Mouse (Mus musculus) CH12.LX (cell line): ENCODE data around the gene Cd177. TPM values are rescaled to one million over a fixed set of nuclear protein-coding genes. Genes with fewer than 3 reads are reported as not detected.
A peak's percentile ranks its signal among the peaks of the same experiment; 100 is the strongest.
"Not testable (repeated sequence)": the region's sequence is repeated elsewhere in the genome, so short reads cannot be mapped to it uniquely, and the experiment has no call there.

Experiments
- DNase-seq: peaks from one replicate; pipeline ENCODE4 v3.0.0-alpha.2; 2013; ENCODE audit errors: extremely low read depth
- H3K27ac ChIP-seq: 2 replicates; pipeline ENCODE4 v1.5.1; 2012; ENCODE audit warnings: low read depth, mild to moderate bottlenecking, control low read depth, moderate library complexity; ENCODE audit not compliant: insufficient read depth
- H3K27me3 ChIP-seq: replicated peaks from 2 replicates; pipeline ENCODE3; 2012; ENCODE audit warnings: inconsistent platforms
- H3K36me3 ChIP-seq, 2 experiments: replicated peaks in 1 of 2; 2 replicates each; pipeline versions ENCODE3 to v1.6.1; 2012; ENCODE audit warnings: inconsistent platforms in 1 of 2, low read length in 1 of 2, mild to moderate bottlenecking in 1 of 2, mixed read lengths in 1 of 2, moderate library complexity in 1 of 2; ENCODE audit not compliant: control insufficient read depth in 1 of 2, insufficient read depth in 1 of 2
- H3K4me1 ChIP-seq, 2 experiments: 2 replicates each; pipeline ENCODE4 v1.6.1; 2012; ENCODE audit warnings: inconsistent platforms in 1 of 2, moderate library complexity in 1 of 2; ENCODE audit not compliant: insufficient read depth in 2 of 2, control insufficient read depth in 1 of 2
- H3K4me2 ChIP-seq: 2 replicates; pipeline ENCODE4 v1.6.1; 2012; ENCODE audit warnings: low read depth, mild to moderate bottlenecking, control low read depth; ENCODE audit not compliant: poor library complexity, insufficient read depth, severe bottlenecking
- H3K4me3 ChIP-seq, 3 experiments: fragments of 150-350 bp in 1 of 3; sonication (generic) in 1 of 3; replicated peaks in 1 of 3; 2 replicates each; pipeline versions ENCODE3 to v1.5.1; 2011 to 2012; ENCODE audit warnings: low read depth in 2 of 3, low read length in 2 of 3, mild to moderate bottlenecking in 2 of 3, moderate library complexity in 2 of 3, control low read depth in 1 of 3, improper control_type of control experiment in 1 of 3, inconsistent platforms in 1 of 3, mixed read lengths in 1 of 3; ENCODE audit not compliant: poor library complexity in 1 of 3
- H3K79me2 ChIP-seq: replicated peaks from 2 replicates; pipeline ENCODE4 v1.6.1; 2012; ENCODE audit warnings: mild to moderate bottlenecking, moderate library complexity; ENCODE audit not compliant: control insufficient read depth, poor library complexity, insufficient read depth, severe bottlenecking; ENCODE audit errors: extremely low read depth
- H3K9ac ChIP-seq: 2 replicates; pipeline ENCODE4 v1.6.1; 2012; ENCODE audit warnings: low read depth, mild to moderate bottlenecking, control low read depth, moderate library complexity; ENCODE audit not compliant: insufficient read depth
- H3K9me3 ChIP-seq: replicated peaks from 2 replicates; pipeline ENCODE3; 2012; ENCODE audit warnings: low read length, inconsistent platforms, mixed read lengths
- BHLHE40 ChIP-seq: IDR thresholded peaks from 2 replicates; pipeline ENCODE4 v1.6.1; 2011; ENCODE audit warnings: mild to moderate bottlenecking, low read depth, low read length, improper control_type of control experiment
- E2F4 ChIP-seq: IDR thresholded peaks from 2 replicates; pipeline ENCODE4 v1.6.1; 2011; ENCODE audit warnings: low read depth, low read length, improper control_type of control experiment; ENCODE audit not compliant: insufficient replicate concordance
- ETS1 ChIP-seq: conservative IDR thresholded peaks from 2 replicates; pipeline ENCODE4 v1.6.1; 2012; ENCODE audit warnings: low read depth, mild to moderate bottlenecking, inconsistent platforms, low read length, improper control_type of control experiment, moderate library complexity
- KAT2A ChIP-seq: IDR thresholded peaks from 2 replicates; pipeline ENCODE4 v1.6.1; 2012; ENCODE audit warnings: low read length, improper control_type of control experiment, inconsistent platforms; ENCODE audit not compliant: insufficient replicate concordance
- MXI1 ChIP-seq: IDR thresholded peaks from 2 replicates; pipeline ENCODE4 v1.6.1; 2011; ENCODE audit warnings: mild to moderate bottlenecking, low read depth, low read length, improper control_type of control experiment
- NELFE ChIP-seq: IDR thresholded peaks from 2 replicates; pipeline ENCODE4 v1.6.1; 2011; ENCODE audit warnings: low read depth, low read length, improper control_type of control experiment
- POLR2A ChIP-seq: IDR thresholded peaks from 2 replicates; pipeline ENCODE4 v1.6.1; 2011; ENCODE audit warnings: low read depth, mild to moderate bottlenecking, improper control_type of control experiment, low read length
- RAD21 ChIP-seq: IDR thresholded peaks from 2 replicates; pipeline ENCODE4 v1.6.1; 2011; ENCODE audit warnings: low read depth, mild to moderate bottlenecking, low read length, improper control_type of control experiment, moderate library complexity
- SMC3 ChIP-seq: IDR thresholded peaks from 2 replicates; pipeline ENCODE4 v1.6.1; 2011; ENCODE audit warnings: low read depth, low read length, improper control_type of control experiment
- TCF12 ChIP-seq: IDR thresholded peaks from 2 replicates; pipeline ENCODE4 v1.6.1; 2014; ENCODE audit warnings: low read depth, mild to moderate bottlenecking, inconsistent platforms, low read length, improper control_type of control experiment
- UBTF ChIP-seq: IDR thresholded peaks from 2 replicates; pipeline ENCODE4 v1.6.1; 2012; ENCODE audit warnings: low read depth, mild to moderate bottlenecking, inconsistent platforms, low read length, improper control_type of control experiment, moderate library complexity
- USF1 ChIP-seq: IDR thresholded peaks from 2 replicates; pipeline ENCODE4 v1.6.1; 2014; ENCODE audit warnings: low read depth, mild to moderate bottlenecking, inconsistent platforms, low read length, improper control_type of control experiment
- ZC3H11A ChIP-seq: IDR thresholded peaks from 2 replicates; pipeline ENCODE4 v1.6.1; 2012; ENCODE audit warnings: low read depth, mild to moderate bottlenecking, inconsistent platforms, low read length, improper control_type of control experiment
- ZKSCAN1 ChIP-seq: IDR thresholded peaks from 2 replicates; pipeline ENCODE4 v1.6.1; 2012; ENCODE audit warnings: low read depth, inconsistent platforms, low read length, improper control_type of control experiment, borderline replicate concordance
- dilution Hi-C: fragments of 300-500 bp; cut with MboI; formaldehyde crosslinking; loops from 2 replicates; pipeline ENCODE4 v1.14.3; 2020; ENCODE audit warnings: low sequenced_read_pairs; ENCODE audit not compliant: extremely low pct_unique_long_range_greater_than_20kb, extremely low pct_ligation_motif_present
- in situ Hi-C: fragments of 300-500 bp; cut with MboI; formaldehyde crosslinking; loops from 3 replicates; pipeline ENCODE4 v1.14.3; 2019; ENCODE audit warnings: low sequenced_read_pairs, low pct_ligation_motif_present, low pct_unique_long_range_greater_than_20kb, mixed read lengths
- polyA plus RNA-seq: library from polyadenylated mRNA; unstranded; fragments of >175 nt; gene quantifications from 2 replicates; pipeline ENCODE4 v1.2.1, GENCODE M21; 2012; ENCODE audit warnings: low read depth; ENCODE audit not compliant: insufficient read length
- total RNA-seq, 2 experiments: library from RNA; depleted of rRNA; stranded (reverse); fragments of 300-350 nt in 1 of 2; fragments of >200 nt in 1 of 2; gene quantifications; 2 replicates each; pipeline ENCODE4 v1.2.3; 2012 to 2014

Gene Cd177
- total and polyA plus RNA-seq, 3 experiments: not detected

DNA sequence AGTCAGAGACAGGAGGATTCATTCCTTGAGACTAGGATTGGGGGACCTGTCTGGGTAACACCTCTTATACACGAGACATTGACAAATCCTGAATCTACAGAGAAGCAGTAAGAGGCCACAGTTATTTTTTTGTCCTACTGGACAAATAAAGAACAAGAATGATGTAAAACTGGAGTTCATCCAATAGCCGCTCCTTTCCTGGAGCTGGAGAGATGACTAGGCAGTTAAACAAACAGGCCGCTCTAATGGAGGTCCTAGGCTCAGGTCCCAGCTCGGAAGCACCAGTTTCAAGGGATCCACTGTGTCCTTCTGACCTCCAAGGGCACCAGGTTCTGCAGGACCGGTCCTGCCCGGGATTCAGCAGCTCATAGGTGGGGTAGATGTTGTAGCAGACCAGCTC is 44.7 kb upstream of the Cd177 start:
- no peaks in the 10 kb centered on the region for H3K36me3 ChIP-seq
- peaks cover 9% of the 10 kb centered on the region for H3K27me3 ChIP-seq
- no peaks in the 10 kb centered on the region for H3K4me1 ChIP-seq
- H3K4me3 ChIP-seq: no peak overlapping the region
- no peak overlapping the region for H3K4me2 ChIP-seq
- no peaks in the 10 kb centered on the region for H3K79me2 ChIP-seq
- TF ChIP-seq POLR2A: no peak
- no peak for TF ChIP-seq ETS1
- no peak for TF ChIP-seq UBTF
- TF ChIP-seq USF1: no peak
- TF ChIP-seq KAT2A: no peak
- no peak for TF ChIP-seq ZC3H11A
- TF ChIP-seq ZKSCAN1: no peak
- TF ChIP-seq NELFE: no peak
- TF ChIP-seq RAD21: no peak
- TF ChIP-seq, all 38 proteins: peak for 0
- no peaks in the 10 kb centered on the region for H3K9me3 ChIP-seq
- no peak for DNase-seq
- H3K27ac ChIP-seq: no peak overlapping the region
- in situ Hi-C loops: no loop called here
- no peak overlapping the region for H3K9ac ChIP-seq
- dilution Hi-C loops: no loop called here

DNA sequence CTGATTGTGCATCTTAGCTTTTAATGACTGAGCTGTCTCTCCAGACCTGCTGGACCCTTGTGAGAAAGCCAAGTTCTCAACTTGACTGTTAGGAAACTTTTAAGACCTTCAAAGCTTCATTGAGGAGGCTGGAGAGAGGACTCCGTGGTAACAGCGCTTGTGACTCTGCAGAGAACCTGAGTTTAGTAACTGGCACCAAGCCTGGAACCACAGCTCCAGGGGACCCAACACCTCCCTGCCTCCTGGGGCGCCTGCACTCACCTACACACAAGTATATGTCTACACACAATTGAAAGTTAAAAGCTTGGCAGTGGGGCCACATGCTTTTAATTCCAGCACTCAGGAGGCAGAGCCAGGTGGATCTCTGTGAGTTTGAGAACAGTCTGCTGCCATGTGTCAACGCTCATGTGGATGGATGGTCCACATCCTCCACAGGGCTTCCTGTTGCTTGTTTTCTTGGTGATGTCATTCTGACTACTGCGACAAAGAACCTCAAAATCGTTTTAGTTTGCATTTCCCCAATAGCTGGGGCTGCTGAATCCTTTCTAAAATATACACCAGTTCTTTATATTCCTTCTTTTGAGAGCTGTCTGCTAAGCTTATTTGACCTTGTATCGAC is 42.1 kb upstream of the Cd177 start:
- in situ Hi-C loops (no loop called here), dilution Hi-C loops (no loop called here)
- Histone ChIP-seq H3K4me2 (no peak overlapping the region), H3K9me3 (peaks cover 9% of the 10 kb centered on the region), H3K4me3 (no peak overlapping the region), H3K4me1 (no peaks in the 10 kb centered on the region), H3K36me3 (no peaks in the 10 kb centered on the region), H3K27ac (no peak overlapping the region), H3K79me2 (no peaks in the 10 kb centered on the region), H3K27me3 (peaks cover 12% of the 10 kb centered on the region), H3K9ac (no peak overlapping the region)
- no peak for TF ChIP-seq MXI1
- no peak for TF ChIP-seq E2F4
- no peak for TF ChIP-seq NELFE
- TF ChIP-seq SMC3: no peak
- TF ChIP-seq POLR2A: no peak
- TF ChIP-seq BHLHE40: no peak
- no peak for DNase-seq

DNA sequence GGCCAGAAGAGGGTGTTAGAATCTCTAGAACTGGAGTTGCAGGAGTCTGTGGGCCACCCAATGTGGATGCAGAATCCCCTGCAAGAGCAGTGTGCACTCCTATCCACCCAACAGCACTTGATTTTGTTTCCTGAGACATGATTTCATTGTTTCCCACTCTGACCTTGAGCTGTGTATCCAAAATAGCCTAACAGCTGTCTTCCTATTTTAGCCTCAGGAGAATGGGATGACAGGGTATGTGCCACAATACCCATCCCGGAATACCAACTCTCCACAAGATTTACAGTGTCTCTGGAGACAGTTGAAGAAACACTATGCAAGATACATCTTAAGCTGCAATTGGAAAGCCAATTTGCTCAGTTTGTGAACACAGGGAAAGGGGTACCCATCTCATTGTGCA is 37.8 kb upstream of the Cd177 start:
- DNase-seq: no peak
- Histone ChIP-seq H3K4me3 (no peak overlapping the region), H3K79me2 (no peaks in the 10 kb centered on the region), H3K4me1 (no peaks in the 10 kb centered on the region), H3K27ac (no peak overlapping the region), H3K9ac (no peak overlapping the region), H3K36me3 (no peaks in the 10 kb centered on the region), H3K27me3 (peaks cover 28% of the 10 kb centered on the region), H3K9me3 (peaks cover 26% of the 10 kb centered on the region), H3K4me2 (no peak overlapping the region)
- no peak for TF ChIP-seq TCF12
- in situ Hi-C loops: no loop called here
- dilution Hi-C loops: no loop called here

DNA sequence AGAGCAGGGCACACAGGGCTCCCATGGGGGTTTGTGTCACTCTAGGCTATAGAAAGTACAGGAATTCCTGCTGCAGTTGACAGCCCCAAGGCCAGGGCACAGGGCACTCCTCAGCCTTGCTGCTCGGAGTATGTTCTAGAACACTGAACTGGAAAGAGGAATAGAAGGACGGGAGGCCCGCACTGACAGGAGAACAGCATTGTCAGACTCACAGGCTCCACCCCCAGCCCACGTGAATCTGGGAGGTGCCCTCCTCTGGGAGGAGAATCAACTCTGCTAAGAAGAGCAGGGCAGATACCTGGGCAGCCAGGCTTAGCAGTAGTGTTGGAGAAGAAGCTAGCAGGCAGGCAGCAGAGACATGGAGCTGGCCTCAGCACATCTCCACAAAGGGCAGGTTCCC is 16.8 kb upstream of the Cd177 start, which contains the start of gene Ceacam10:
Gene Ceacam10, plus strand, starts transcription at position 289 of the 400 bp plus-strand sequence.
- H3K9ac ChIP-seq, H3K27ac ChIP-seq, H3K4me2 ChIP-seq, H3K4me1 ChIP-seq, H3K9me3 ChIP-seq, H3K4me3 ChIP-seq, H3K79me2 ChIP-seq, in situ Hi-C loops, dilution Hi-C loops, H3K36me3 ChIP-seq: not testable (repeated sequence)
- DNase-seq: peak; percentile 6
- peaks cover 46% of the 10 kb centered on the region for H3K27me3 ChIP-seq
